Mouse (Mus musculus) heart, postnatal 0 days (tissue): ENCODE data around the gene Pigp.

Experiments used
- CTCF ChIP-seq: IDR thresholded peaks from 2 replicates; pipeline ENCODE4 v1.5.1; 2016; ENCODE audit warnings: antibody characterized with exemption, control low read depth, low read depth
- EP300 ChIP-seq: IDR thresholded peaks from 2 replicates; pipeline ENCODE4 v1.6.1; 2016; ENCODE audit warnings: antibody characterized with exemption, low read depth

- no peak for TF ChIP-seq EP300
- no peak for TF ChIP-seq CTCF
Measured at GRCm38 (mm10) chr16:94335656-94336055, 36.0 kb downstream of the Pigp start.
